Mouse (Mus musculus) heart, adult 2 months (tissue): ENCODE measurements around the gene Olfr961. TPM values are rescaled to one million over a fixed set of nuclear protein-coding genes. Genes with fewer than 3 reads are reported as not detected.

Source experiments
- DNase-seq, 2 experiments: peaks; one replicate each; pipeline ENCODE4 v3.0.0; 2021
- H3K27ac ChIP-seq: fragments of 200-600 bp; 2 replicates; pipeline ENCODE4 v1.8.1; 2022
- H3K27me3 ChIP-seq: fragments of 200-500 bp; 2 replicates; pipeline ENCODE4 v1.6.1; 2012; ENCODE audit warnings: mild to moderate bottlenecking, low read length, inconsistent platforms, mixed read lengths; ENCODE audit not compliant: control insufficient read depth, insufficient read depth
- H3K36me3 ChIP-seq: fragments of 200-500 bp; 2 replicates; pipeline ENCODE4 v1.6.1; 2012; ENCODE audit warnings: low read length, inconsistent platforms; ENCODE audit not compliant: control insufficient read depth, insufficient read depth
- H3K4me1 ChIP-seq: fragments of 200-500 bp; 2 replicates; pipeline ENCODE4 v1.6.1; 2011; ENCODE audit warnings: low read length; ENCODE audit not compliant: control insufficient read depth, insufficient read depth
- H3K4me3 ChIP-seq: fragments of 200-600 bp; 2 replicates; pipeline ENCODE4 v1.8.1; 2022
- H3K79me2 ChIP-seq: fragments of 200-500 bp; replicated peaks from 2 replicates; pipeline ENCODE4 v1.6.1; 2012; ENCODE audit warnings: mild to moderate bottlenecking, inconsistent platforms, low read length, moderate library complexity, mixed read lengths; ENCODE audit not compliant: control insufficient read depth, insufficient read depth
- H3K9ac ChIP-seq: fragments of 200-500 bp; 2 replicates; pipeline ENCODE4 v1.6.1; 2012; ENCODE audit warnings: low read depth, mild to moderate bottlenecking, control low read depth, inconsistent platforms, low read length, mixed read lengths
- CTCF ChIP-seq: fragments of 200-600 bp; IDR thresholded peaks from 2 replicates; pipeline ENCODE4 v1.8.1; 2022; ENCODE audit warnings: antibody characterized with exemption, mild to moderate bottlenecking, moderate library complexity
- EP300 ChIP-seq: fragments of 200-500 bp; IDR thresholded peaks from 2 replicates; pipeline ENCODE4 v1.6.1; 2011; ENCODE audit warnings: low read depth, low read length, control low read depth; ENCODE audit not compliant: insufficient read depth
- POLR2A ChIP-seq: fragments of 200-500 bp; IDR thresholded peaks from 2 replicates; pipeline ENCODE4 v1.6.1; 2011; ENCODE audit warnings: mild to moderate bottlenecking, low read depth, low read length, control low read depth; ENCODE audit not compliant: insufficient read depth
- WGBS: fragments of 180-500 bp; shearing (Covaris S2); methylation state at CpG from one replicate; pipeline ENCODE4 v1.1.7; 2018; 5-methylcytosine and 5-hydroxymethylcytosine counted together
- intact Hi-C: fragments of 180-260 bp; cut with DNase I; formaldehyde crosslinking; loops from one replicate; pipeline ENCODE4 v1.15.1; 2025
- polyA plus RNA-seq: library from polyadenylated mRNA; depleted of rRNA; stranded (reverse); fragments of >200 nt; gene quantifications from 2 replicates; pipeline ENCODE4 v1.2.3, GENCODE M21; 2012
- total RNA-seq, 2 experiments: library from RNA; stranded (reverse); gene quantifications; 2 replicates each; pipeline ENCODE4 v1.2.3; 2021

Gene Olfr961
- total and polyA plus RNA-seq, 3 experiments: not detected

- Histone ChIP-seq H3K9ac (no peak overlapping the region), H3K27me3 (no peaks in the 10 kb centered on the region), H3K27ac (no peak overlapping the region), H3K79me2 (no peaks in the 10 kb centered on the region), H3K4me3 (no peak overlapping the region), H3K36me3 (no peaks in the 10 kb centered on the region), H3K4me1 (no peaks in the 10 kb centered on the region)
- no peak for DNase-seq
- WGBS: 38% methylated on average over 1 of the region's 1 CpGs
- intact Hi-C loops: loop anchor here (1.0 kb wide), 1 partner anchor 103 kb away; no protein-coding TSS in a partner anchor
- TF ChIP-seq POLR2A (no peak), CTCF (peak; percentile 68)
Measured at GRCm38 (mm10) chr9:39611953-39612352, 32.9 kb upstream of the Olfr961 start.

DNA sequence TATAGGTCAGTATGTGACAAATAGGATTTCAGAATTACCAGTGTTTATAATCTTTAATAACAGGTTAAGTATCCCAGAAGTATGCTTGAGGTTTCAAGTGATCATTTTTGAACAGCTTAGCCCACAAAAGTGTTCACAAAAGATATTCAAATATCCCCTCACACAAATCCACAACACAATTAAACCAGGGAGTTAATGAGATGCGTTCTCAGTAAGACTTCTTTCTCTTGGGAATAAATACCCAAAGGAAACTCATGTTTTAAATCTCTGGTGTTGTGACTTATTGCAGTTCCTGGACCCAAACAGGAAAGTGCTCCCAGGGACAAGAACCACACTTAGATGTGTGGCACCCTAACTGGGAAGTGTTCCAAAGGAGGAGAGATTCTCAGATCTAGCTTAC is 23.8 kb upstream of the Olfr961 start, which contains the start of gene Olfr960:
Olfr960 (plus strand) TSS at position 301 of the 400 bp plus-strand sequence.
- TF ChIP-seq CTCF: no peak
- TF ChIP-seq POLR2A: no peak
- no peak for TF ChIP-seq EP300
- intact Hi-C loops: no loop called here
- DNase-seq: no peak
- WGBS: 60% methylated on average over 1 of the region's 1 CpGs
- H3K4me1 ChIP-seq: no peaks in the 10 kb centered on the region
- H3K27me3 ChIP-seq: no peaks in the 10 kb centered on the region
- no peak within 1 kb of the TSS for H3K4me3 ChIP-seq
- H3K9ac ChIP-seq: no peak within 1 kb of the TSS
- no peak within 1 kb of the TSS for H3K27ac ChIP-seq
- no peaks in the 10 kb centered on the region for H3K36me3 ChIP-seq
- H3K79me2 ChIP-seq: no peaks in the 10 kb centered on the region

DNA sequence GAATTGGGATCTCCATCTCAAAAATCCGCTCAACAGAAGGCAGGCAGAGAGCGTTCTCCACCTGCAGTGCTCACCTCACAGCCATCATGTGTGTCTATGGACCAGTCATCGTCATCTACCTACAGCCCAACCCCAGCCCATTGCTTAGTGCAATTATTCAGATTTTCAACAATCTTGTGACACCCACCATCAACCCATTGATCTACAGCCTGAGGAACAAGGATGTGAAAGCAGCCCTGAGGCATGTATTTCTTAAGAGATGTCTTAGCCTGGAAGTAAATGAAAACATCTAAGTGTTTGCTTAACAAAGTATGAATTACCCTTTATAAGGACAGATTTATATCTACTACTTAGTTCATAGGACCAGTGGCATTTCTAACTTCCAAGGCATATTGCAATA is 21.1 kb upstream of the Olfr961 start:
- 83% methylated on average over 3 of the region's 3 CpGs for WGBS
- no peak for TF ChIP-seq CTCF
- TF ChIP-seq POLR2A: no peak
- no peak for TF ChIP-seq EP300
- Histone ChIP-seq H3K9ac (no peak overlapping the region), H3K36me3 (no peaks in the 10 kb centered on the region), H3K4me1 (no peaks in the 10 kb centered on the region), H3K27me3 (no peaks in the 10 kb centered on the region), H3K27ac (no peak overlapping the region), H3K4me3 (no peak overlapping the region), H3K79me2 (no peaks in the 10 kb centered on the region)
- intact Hi-C loops: no loop called here
- DNase-seq: no peak

DNA sequence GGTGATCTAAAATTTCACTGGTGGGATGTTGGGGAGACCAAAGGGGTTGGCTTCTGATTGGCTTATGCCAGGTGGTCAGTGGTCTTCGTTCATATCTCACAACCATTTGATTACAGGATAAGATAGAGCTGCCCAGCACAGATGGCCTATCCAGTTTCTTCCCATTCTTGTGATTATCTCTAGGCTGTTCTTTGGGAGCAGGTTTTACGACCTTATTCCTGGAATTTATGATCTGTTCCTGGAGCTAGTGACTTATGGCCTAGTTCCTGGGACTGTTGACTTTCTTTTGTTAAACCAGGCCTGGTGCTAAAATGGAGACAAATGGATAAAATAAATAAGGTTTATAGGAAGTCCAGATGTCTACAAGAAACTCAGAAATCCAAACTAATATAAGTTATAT is 20.2 kb upstream of the Olfr961 start:
- intact Hi-C loops: no loop called here
- no peak for TF ChIP-seq EP300
- no peak for TF ChIP-seq CTCF
- TF ChIP-seq POLR2A: no peak
- no peak for DNase-seq
- Histone ChIP-seq H3K79me2 (no peaks in the 10 kb centered on the region), H3K27me3 (no peaks in the 10 kb centered on the region), H3K4me3 (no peak overlapping the region), H3K36me3 (no peaks in the 10 kb centered on the region), H3K27ac (no peak overlapping the region), H3K9ac (no peak overlapping the region), H3K4me1 (no peaks in the 10 kb centered on the region)
- WGBS: 62% methylated on average over 2 of the region's 2 CpGs

DNA sequence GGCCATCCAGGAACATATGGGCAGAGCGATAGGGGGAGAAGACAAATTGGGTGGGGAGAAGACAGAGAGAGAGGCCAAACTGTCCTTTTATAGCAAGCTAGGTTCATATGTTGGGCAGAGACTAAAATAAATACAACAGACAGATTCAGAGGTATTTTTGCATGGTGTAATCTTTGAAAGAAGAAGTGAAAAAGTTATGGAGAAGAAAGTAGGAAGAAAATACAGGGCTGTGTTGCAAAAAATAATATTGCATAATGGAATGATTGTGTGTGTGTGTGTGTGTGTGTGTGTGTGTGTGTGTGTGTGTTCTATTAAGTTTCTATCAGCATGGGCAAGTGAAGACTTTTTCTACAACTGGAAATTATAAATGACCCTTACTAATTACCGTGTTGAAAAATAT is 15.8 kb upstream of the Olfr961 start:
- no peak overlapping the region for H3K27ac ChIP-seq
- no peak for TF ChIP-seq EP300
- no peak for TF ChIP-seq CTCF
- no peak for TF ChIP-seq POLR2A
- no peaks in the 10 kb centered on the region for H3K36me3 ChIP-seq
- H3K79me2 ChIP-seq: no peaks in the 10 kb centered on the region
- intact Hi-C loops: no loop called here
- H3K4me3 ChIP-seq: no peak overlapping the region
- no peaks in the 10 kb centered on the region for H3K4me1 ChIP-seq
- no peak for DNase-seq
- H3K9ac ChIP-seq: no peak overlapping the region
- 68% methylated on average over 2 of the region's 2 CpGs for WGBS
- no peaks in the 10 kb centered on the region for H3K27me3 ChIP-seq

DNA sequence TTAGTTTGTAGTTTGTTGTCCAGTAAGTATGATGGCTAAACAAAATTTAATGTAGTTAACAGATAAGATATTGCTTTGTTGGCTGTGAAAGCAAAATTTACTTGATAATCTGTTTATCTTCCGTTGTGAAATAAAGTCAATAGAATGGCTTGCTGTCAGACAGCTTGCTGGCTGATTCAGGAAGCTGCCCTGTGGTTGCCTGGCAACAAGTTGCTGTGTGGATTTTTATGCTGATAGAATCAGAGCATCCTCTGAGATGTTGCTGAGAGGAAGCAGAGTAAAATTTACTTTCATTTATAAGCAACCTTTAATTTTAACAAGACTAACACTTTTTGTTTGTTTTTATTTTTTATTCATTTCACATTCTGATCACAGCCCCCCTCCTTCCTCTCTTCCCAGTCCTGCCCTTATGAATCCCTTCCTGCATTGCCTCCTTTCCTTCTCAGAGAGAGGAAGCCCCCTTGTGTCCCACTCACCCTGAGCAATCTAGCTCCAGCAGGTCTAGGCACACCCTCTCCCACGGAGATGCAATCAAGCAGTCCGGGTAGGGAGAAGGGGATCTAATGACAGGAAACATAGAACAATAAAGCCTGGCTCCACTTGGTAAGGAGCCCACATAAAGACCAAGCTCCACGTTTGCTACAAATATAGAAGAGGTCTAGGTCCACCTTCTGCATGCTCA is 10.8 kb upstream of the Olfr961 start:
- WGBS: 15% methylated on average over 4 of the region's 4 CpGs
- no peaks in the 10 kb centered on the region for H3K79me2 ChIP-seq
- no peaks in the 10 kb centered on the region for H3K36me3 ChIP-seq
- H3K27ac ChIP-seq: no peak overlapping the region
- DNase-seq: no peak
- no peaks in the 10 kb centered on the region for H3K4me1 ChIP-seq
- TF ChIP-seq EP300: no peak
- no peak for TF ChIP-seq POLR2A
- no peak for TF ChIP-seq CTCF
- H3K27me3 ChIP-seq: no peaks in the 10 kb centered on the region
- intact Hi-C loops: no loop called here
- H3K9ac ChIP-seq: no peak overlapping the region
- no peak overlapping the region for H3K4me3 ChIP-seq
